Mouse (Mus musculus) heart, adult 11 months (tissue): ENCODE measurements at regions not wholly inside any gene's neighbourhood (a gene's known extent, or its start where the extent isn't known, plus 50 kb on each side); places are given as distances from the start of the nearest gene placed in this dataset.

ENCODE experiments used
- DNase-seq: peaks from one replicate; pipeline ENCODE4 v3.0.0; 2022

DNA sequence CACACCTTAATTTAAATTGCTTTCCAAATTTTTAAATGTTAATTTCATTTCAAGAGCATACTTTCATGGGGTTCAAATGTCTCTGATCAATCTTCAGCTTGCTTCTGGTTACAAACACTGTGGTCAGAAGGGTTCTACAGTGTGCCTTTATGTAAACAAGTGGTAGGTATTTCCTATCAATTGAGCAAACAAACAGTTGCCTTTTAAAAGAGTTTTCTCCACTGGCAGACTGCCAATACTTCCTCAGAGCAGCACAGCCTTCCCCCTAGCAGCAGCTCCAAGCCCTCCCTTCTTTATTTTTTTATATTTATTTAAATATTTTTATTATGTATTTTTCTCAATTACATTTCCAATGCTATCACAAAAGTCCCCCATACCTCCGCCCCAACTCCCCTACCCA is 977.8 kb downstream of the Fstl5 start:
- no peak for DNase-seq

DNA sequence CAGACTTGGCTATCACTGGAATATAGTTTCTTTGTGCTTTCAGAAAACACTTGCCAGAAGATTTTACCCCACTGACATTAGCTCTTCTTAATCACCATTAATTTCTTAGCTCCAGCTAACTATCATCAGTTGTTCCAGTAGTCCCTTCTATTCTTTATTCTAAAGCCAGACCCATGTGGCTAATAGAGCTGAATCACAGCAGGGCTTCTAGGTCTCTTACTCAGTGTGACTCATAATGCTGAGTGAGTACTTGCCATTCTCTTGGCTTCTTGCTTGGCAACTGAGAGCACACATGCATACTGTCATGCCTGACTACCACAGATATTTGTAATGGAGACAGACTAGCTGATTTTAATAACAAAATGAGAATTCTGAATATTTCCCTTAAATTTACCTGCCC is 1001.0 kb downstream of the Fstl5 start:
- DNase-seq: no peak

DNA sequence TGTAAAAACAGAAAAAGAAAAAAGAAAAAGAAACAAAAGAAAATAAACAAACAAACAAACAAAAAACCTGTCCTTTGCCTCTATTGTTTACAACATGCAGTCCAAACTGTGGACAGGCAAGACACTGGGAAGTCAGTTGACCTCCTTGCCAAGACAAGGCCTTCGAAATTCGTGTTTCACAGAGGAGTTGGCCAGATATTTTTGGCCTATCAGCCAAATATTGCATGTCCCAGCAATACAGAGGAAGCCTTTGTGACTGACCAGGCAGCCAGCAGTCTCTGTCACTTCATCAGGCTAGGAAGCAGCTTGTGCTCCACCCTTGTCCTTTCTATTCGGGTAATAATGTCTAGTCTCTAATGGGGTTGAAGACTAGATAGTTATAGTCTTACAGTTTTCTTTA is 1017.7 kb downstream of the Fstl5 start:
- no peak for DNase-seq

DNA sequence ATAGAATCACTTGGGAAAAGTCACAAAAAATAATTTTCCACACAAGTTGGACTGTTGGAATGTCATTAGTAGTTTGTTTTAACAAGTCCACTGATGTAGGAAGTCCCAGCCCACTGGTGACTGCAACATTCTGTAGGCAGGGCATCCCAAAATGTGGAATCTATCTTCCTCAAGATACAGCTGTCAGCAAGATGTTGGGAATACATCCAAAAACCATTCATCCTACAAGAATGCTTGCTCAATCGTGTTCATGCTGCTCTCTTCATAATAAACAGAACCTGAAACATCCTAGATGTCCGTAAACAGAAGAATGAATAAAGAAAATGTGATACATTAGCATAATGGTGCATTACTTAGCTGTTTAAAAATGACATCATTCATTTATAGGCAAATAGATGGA is 1038.9 kb downstream of the Fstl5 start:
- no peak for DNase-seq

DNA sequence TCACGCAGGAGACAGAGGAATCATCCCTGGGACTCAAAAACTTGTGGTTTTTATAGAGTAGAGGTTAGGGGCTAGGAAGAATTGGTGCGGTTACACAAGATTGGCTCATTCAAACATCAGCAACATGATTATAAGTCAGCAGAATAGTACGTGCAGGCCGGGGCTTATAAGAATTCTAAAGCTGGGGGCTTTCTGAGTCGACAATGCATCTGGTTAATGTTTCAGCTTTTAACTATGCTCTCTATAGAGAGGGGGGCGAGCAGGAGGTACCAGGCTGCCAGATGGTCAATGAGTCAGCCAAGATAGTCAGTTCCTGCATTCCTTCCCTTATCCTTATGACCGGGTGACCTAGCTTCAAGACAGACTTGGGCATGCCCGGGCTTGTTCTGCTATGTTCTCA is 1046.5 kb downstream of the Fstl5 start:
- peak; percentile 81 for DNase-seq

DNA sequence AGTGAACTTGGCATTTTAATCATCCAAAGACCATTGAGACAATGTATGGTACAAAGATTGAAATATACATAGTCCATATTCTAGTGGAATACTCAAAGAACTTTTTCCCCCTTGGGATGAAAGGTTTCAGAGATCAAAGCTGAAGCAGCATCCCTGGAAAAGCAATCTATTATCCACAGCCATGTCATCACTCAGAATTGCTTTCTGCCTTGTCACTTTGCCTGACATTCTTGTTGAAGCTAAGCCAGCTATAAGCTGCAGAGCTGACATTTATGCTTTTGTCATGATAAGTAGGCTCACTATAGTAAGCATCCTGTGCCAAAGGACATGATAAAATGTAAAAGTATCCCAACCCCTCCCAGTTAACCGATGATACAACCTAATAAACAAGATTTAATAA is 1077.6 kb downstream of the Fstl5 start:
- no peak for DNase-seq

DNA sequence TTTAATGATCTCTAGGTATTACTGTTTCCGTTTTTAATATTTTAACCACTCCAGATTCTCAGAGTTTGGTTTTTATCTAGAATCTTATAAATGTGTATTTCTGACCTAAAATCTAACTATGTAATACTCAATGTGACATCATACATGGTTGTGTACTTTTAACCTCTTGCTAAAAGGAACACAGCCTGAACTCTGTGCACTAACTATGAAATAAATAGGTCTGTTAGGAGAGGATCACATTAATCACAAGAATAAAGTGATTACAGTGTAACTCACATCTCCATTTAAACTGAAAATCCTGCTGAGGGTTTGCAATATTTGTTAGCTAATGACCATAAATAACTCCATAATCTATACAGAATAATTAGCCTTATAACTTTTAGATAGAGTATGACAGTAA is 1123.8 kb downstream of the Fstl5 start:
- DNase-seq: no peak

DNA sequence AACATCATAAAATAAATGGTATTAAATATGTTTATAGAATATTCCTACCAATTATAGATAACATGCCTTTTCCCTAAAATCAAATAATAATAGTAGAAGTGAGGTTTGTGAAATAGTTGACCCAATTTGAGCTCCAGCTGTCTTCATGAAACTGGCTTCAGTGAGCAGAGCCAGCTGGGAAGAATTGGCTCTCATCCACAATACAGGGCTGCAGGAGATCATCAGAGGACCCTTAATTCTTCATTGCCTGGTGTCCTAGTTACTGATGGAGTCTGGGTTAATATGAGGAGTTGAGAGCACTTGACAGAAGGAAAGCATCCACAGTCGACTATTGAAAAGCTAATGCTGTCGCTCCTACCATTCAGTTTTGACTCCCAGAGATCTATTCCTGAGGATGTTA is 1124.2 kb downstream of the Fstl5 start:
- DNase-seq: peak; percentile 88

DNA sequence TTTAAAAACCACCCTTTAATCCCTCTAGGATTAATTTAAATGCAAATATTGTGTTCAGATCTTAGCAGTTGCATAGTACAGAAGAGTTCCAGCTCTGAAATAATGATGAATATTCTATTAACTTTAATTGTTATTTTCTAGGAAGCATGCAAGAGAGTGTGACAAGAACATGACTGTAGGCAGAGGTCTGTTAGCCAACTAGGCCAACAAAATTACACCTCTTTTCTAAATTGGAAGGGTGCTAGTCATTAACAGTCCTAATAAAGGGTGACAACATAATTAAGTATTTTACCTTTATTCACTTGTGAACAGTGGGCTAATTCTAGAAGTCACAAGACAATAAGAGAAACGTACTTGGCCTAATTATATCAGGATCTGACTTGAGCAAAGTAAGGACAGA is 1151.9 kb downstream of the Fstl5 start:
- no peak for DNase-seq
